Mouse (Mus musculus) naive thymus-derived CD4-positive, alpha-beta T cell, adult 2 months (primary cell): ENCODE results near the gene BC005537.
A peak's percentile ranks its signal among the peaks of the same experiment; 100 is the strongest.

Experiments
- DNase-seq: peaks from one replicate; pipeline ENCODE4 v3.0.0-alpha.2; 2011; ENCODE audit warnings: low read depth

BC005537 gene

GRCm38 (mm10) chr13:24844983-24845955 lies 43.8 kb downstream of the BC005537 start, which contains the start of gene D130043K22Rik:
Gene D130043K22Rik, plus strand, starts transcription at chr13:24845135.
- no peak for DNase-seq

GRCm38 (mm10) chr13:24849318-24849717 lies 47.9 kb downstream of the BC005537 start:
- DNase-seq: no peak

GRCm38 (mm10) chr13:24851989-24852388 lies 50.5 kb downstream of the BC005537 start:
- DNase-seq: no peak

DNA sequence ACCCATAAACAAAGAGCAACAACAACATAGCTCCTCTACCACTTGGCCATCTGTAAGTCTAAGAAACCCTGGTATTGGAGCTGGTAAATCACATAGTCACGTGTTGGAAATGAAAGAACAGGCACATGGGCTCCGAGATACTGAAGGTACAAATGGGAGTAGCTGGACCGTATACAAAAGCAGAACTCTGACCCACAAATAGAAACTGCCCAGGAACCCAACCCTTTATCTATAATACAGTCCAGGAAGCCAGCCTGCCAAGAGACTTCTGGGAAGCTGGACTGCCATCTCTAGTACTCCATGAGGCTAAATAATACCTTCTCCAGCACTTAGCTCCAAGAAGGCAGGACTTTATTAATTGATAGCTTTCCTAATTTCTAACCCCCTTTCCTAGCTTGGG lies 51.1 kb downstream of the BC005537 start:
- no peak for DNase-seq

DNA sequence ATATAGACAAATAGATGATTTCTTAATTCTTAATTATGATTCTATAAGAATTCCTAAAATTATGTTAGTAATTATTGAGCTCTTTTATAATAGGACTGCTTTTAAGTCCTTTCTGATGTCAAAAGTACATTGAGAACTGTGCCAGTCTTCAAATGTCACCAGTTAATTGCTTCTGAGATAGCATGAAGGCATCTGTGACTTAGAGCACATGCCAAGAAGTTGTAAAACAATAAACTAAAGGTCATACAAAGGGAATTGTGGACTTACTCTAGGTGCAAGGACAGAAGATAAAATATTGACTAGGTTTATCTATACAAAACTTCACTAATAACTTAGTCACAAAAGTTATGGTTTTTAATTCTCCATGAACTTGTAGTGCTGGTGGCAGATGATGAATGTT lies 57.7 kb downstream of the BC005537 start:
- no peak for DNase-seq

DNA sequence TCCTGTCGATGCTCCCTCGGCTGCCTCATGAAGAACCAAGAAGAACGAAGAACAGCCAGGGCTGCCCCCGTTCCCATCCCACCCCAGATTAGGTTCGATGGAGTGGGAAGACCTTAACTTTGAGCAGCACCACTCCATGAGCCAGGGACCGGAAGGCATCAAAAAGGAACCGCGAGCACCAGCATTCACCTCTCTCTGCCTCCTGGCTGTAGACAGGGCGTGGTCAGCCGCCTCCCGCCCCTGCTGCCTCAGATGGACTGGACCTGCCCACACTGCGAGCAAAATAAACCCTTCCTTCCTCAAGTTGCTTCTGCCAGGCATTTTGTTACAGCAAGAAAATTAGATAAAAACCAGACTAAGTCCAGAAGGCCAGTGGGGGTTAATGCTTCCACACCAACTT lies 59.6 kb downstream of the BC005537 start:
- DNase-seq: peak; percentile 16

DNA sequence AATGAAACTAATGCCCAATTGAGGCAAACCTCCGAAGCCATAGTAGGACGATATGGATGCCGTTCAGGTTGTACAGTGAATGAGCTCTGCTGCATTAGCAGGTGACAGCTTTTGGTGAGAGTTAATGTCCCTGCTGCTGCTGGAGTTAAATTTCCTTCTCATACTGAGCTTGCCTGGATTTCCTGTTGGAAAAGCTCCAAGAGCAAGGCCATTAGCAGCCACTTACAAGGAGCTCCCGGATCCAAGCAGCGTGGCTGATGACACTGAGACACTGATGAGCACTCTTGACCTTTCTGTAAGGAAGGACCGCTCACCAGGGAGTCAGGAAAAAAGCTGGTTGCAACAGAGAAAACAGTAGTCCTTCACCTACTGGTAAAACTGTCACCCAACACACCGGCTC lies 60.6 kb downstream of the BC005537 start:
- no peak for DNase-seq

- peak; percentile 77 for DNase-seq
Measured at GRCm38 (mm10) chr13:24862520-24862919, 61.1 kb downstream of the BC005537 start.
